Mouse (Mus musculus): ENCODE data around the gene Slc27a3. TPM values are rescaled to one million over a fixed set of nuclear protein-coding genes. Genes with fewer than 3 reads are reported as not detected.

The Slc27a3 gene
- polyA plus RNA-seq, 1 experiment from 2014 or later: 23.6 TPM

GRCm38 (mm10) chr3:90427574-90427973, 37.8 kb upstream of the Slc27a3 start:
- peaks cover 22% of the 10 kb centered on the region for H3K36me3 ChIP-seq (ENCODE audit: control insufficient read depth, insufficient read depth, low read length)
- H3K9me3 ChIP-seq (ENCODE audit: control insufficient read depth, low read length): no peaks in the 10 kb centered on the region
- no peak overlapping the region for H3K4me3 ChIP-seq (replicated peaks; ENCODE audit: low read depth, low read length)
- H3K27ac ChIP-seq (replicated peaks; ENCODE audit: low read depth, low read length): no peak overlapping the region
- H3K4me2 ChIP-seq (ENCODE audit: low read length): no peak overlapping the region
- no peak overlapping the region for H3K9ac ChIP-seq (replicated peaks; ENCODE audit: low read length)
- no peaks in the 10 kb centered on the region for H3K27me3 ChIP-seq (ENCODE audit: control insufficient read depth, insufficient read depth, low read length)
- no peak for DNase-seq
- ATAC-seq (ENCODE audit: low FRiP score, low TSS enrichment): no peak
- H3K4me1 ChIP-seq (ENCODE audit: control insufficient read depth, insufficient read depth, low read length): peaks cover 13% of the 10 kb centered on the region
- WGBS: 41% methylated on average over 1 of the region's 1 CpGs

GRCm38 (mm10) chr3:90425499-90425898, 35.8 kb upstream of the Slc27a3 start:
- DNase-seq (no peak), ATAC-seq (ENCODE audit: low FRiP score, low TSS enrichment) (no peak)
- H3K9me3 ChIP-seq (ENCODE audit: control insufficient read depth, low read length): no peaks in the 10 kb centered on the region
- no peak overlapping the region for H3K27ac ChIP-seq (replicated peaks; ENCODE audit: low read depth, low read length)
- no peaks in the 10 kb centered on the region for H3K27me3 ChIP-seq (ENCODE audit: control insufficient read depth, insufficient read depth, low read length)
- WGBS: 85% methylated on average over 2 of the region's 2 CpGs
- H3K4me1 ChIP-seq (ENCODE audit: control insufficient read depth, insufficient read depth, low read length): no peaks in the 10 kb centered on the region
- H3K4me2 ChIP-seq (ENCODE audit: low read length): no peak overlapping the region
- H3K9ac ChIP-seq (replicated peaks; ENCODE audit: low read length): no peak overlapping the region
- no peak overlapping the region for H3K4me3 ChIP-seq (replicated peaks; ENCODE audit: low read depth, low read length)
- peaks cover 41% of the 10 kb centered on the region for H3K36me3 ChIP-seq (ENCODE audit: control insufficient read depth, insufficient read depth, low read length)

- Histone ChIP-seq H3K9me3 (ENCODE audit: control insufficient read depth, low read length) (no peaks in the 10 kb centered on the region), H3K4me2 (ENCODE audit: low read length) (no peak overlapping the region), H3K36me3 (ENCODE audit: control insufficient read depth, insufficient read depth, low read length) (peaks cover 56% of the 10 kb centered on the region), H3K27ac (replicated peaks; ENCODE audit: low read depth, low read length) (no peak overlapping the region), H3K4me1 (ENCODE audit: control insufficient read depth, insufficient read depth, low read length) (no peaks in the 10 kb centered on the region), H3K9ac (replicated peaks; ENCODE audit: low read length) (no peak overlapping the region), H3K4me3 (replicated peaks; ENCODE audit: low read depth, low read length) (no peak overlapping the region), H3K27me3 (ENCODE audit: control insufficient read depth, insufficient read depth, low read length) (no peaks in the 10 kb centered on the region)
- ATAC-seq (ENCODE audit: low FRiP score, low TSS enrichment) (no peak), DNase-seq (no peak)
Measured at GRCm38 (mm10) chr3:90423549-90423948, 33.8 kb upstream of the Slc27a3 start.

DNA sequence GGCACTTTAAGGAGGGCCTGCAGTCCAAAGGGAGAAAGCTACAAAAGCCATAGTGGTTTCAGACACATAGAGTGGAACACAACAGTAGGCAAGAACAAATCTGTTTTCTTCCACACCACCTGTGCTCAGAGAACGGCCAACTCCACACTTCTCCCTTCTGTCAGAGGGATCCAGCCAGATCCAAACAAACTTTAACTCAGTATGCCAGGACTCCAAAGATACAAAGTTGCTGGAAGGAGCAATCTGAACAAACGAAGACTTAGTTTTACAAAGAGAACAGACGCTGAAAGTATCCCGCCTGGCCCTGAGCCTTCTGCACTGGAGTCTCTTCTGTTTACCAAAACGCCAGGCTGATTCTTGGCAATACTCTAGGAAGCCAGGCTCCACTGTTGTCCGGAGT, 31.0 kb upstream of the Slc27a3 start:
- Histone ChIP-seq H3K36me3 (ENCODE audit: control insufficient read depth, insufficient read depth, low read length) (peaks cover 74% of the 10 kb centered on the region), H3K4me1 (ENCODE audit: control insufficient read depth, insufficient read depth, low read length) (no peaks in the 10 kb centered on the region), H3K9ac (replicated peaks; ENCODE audit: low read length) (no peak overlapping the region), H3K4me2 (ENCODE audit: low read length) (no peak overlapping the region), H3K4me3 (replicated peaks; ENCODE audit: low read depth, low read length) (no peak overlapping the region), H3K27me3 (ENCODE audit: control insufficient read depth, insufficient read depth, low read length) (no peaks in the 10 kb centered on the region), H3K27ac (replicated peaks; ENCODE audit: low read depth, low read length) (no peak overlapping the region), H3K9me3 (ENCODE audit: control insufficient read depth, low read length) (no peaks in the 10 kb centered on the region)
- no peak for DNase-seq
- 92% methylated on average over 6 of the region's 6 CpGs for WGBS
- no peak for ATAC-seq (ENCODE audit: low FRiP score, low TSS enrichment)

DNA sequence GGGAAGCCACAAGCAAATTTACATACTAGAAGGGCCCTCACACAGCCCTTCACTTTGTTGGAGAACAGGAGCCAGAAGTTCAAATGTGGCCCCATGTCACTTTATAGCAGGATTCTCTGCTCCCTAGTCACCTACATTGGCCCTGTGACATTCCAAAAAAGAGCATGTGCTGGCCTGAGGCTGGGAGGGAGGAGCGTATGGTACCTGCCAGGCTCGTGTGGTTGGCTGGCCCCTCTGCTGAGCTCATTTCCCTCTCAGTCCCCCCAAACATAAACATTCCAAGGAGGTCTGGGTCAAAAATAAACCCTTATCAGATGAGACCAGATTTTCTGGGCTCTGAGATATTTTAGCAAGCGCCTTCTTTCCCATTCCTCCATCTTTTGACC, 23.3 kb upstream of the Slc27a3 start:
- 73% methylated on average over 3 of the region's 3 CpGs for WGBS
- no peaks in the 10 kb centered on the region for H3K27me3 ChIP-seq (ENCODE audit: control insufficient read depth, insufficient read depth, low read length)
- no peak overlapping the region for H3K9ac ChIP-seq (replicated peaks; ENCODE audit: low read length)
- ATAC-seq (ENCODE audit: low FRiP score, low TSS enrichment): no peak
- H3K4me2 ChIP-seq (ENCODE audit: low read length): no peak overlapping the region
- no peak overlapping the region for H3K27ac ChIP-seq (replicated peaks; ENCODE audit: low read depth, low read length)
- no peaks in the 10 kb centered on the region for H3K9me3 ChIP-seq (ENCODE audit: control insufficient read depth, low read length)
- no peak for DNase-seq
- H3K4me1 ChIP-seq (ENCODE audit: control insufficient read depth, insufficient read depth, low read length): no peaks in the 10 kb centered on the region
- H3K36me3 ChIP-seq (ENCODE audit: control insufficient read depth, insufficient read depth, low read length): peaks cover 91% of the 10 kb centered on the region
- no peak overlapping the region for H3K4me3 ChIP-seq (replicated peaks; ENCODE audit: low read depth, low read length)

DNA sequence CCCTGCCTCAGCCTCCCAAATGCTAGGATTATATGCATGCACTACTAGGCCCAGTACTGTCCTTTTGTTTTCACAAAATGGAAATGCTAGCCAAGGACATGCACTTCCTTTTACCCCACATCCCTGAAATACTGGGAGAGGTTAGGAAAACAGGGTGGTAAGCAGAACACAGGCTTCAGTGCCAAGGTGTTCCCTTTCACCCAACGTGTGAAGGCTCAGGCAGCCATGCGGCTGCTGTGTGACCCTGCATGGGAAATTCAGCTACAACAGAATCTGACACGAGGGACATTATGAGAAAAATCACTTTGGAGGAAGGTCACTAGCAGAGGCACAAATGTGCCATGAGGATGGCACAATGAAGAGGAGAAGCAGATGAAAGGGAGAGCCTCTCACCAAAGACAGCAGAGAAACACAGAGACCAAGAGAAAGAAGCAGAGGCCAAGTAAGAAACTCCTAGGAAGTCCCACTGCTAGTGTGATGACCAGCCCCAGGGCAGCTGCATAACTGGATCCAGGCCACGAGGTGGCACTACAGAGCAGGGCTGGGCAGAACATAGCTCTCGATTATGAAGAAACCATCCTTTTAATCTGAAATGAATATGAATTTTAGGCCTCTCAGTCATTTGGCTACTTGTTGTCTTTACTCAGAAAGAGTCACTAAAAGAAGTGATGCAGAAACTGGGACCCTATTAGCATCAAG, 22.7 kb upstream of the Slc27a3 start:
- Histone ChIP-seq H3K9me3 (ENCODE audit: control insufficient read depth, low read length) (no peaks in the 10 kb centered on the region), H3K4me1 (ENCODE audit: control insufficient read depth, insufficient read depth, low read length) (no peaks in the 10 kb centered on the region), H3K36me3 (ENCODE audit: control insufficient read depth, insufficient read depth, low read length) (peaks cover 91% of the 10 kb centered on the region), H3K27me3 (ENCODE audit: control insufficient read depth, insufficient read depth, low read length) (no peaks in the 10 kb centered on the region), H3K27ac (replicated peaks; ENCODE audit: low read depth, low read length) (no peak overlapping the region), H3K4me3 (replicated peaks; ENCODE audit: low read depth, low read length) (no peak overlapping the region), H3K4me2 (ENCODE audit: low read length) (no peak overlapping the region), H3K9ac (replicated peaks; ENCODE audit: low read length) (no peak overlapping the region)
- 53% methylated on average over 5 of the region's 5 CpGs for WGBS
- peak; percentile 82 for DNase-seq
- ATAC-seq (ENCODE audit: low FRiP score, low TSS enrichment): no peak

DNA sequence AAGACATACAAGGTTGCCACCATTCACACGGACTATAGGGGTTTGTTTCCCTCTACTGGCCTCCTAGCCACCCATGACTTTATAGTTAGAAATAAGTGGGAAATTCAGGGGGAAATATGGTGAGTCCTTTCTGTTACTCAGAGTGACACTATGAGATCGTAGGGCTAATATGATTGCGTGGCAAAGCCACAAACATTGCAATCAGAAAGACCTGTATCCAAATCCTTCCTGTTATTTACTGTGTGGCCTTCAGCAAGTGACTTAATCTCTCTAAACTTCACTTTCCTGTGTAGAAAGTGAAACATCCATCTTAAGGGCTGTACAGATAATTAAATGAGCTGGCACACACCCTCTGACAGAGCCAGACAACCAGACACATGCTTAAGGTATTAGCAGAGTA, 19.0 kb upstream of the Slc27a3 start:
- H3K9me3 ChIP-seq (ENCODE audit: control insufficient read depth, low read length): no peaks in the 10 kb centered on the region
- H3K27ac ChIP-seq (replicated peaks; ENCODE audit: low read depth, low read length): no peak overlapping the region
- WGBS: 92% methylated on average over 3 of the region's 3 CpGs
- H3K4me1 ChIP-seq (ENCODE audit: control insufficient read depth, insufficient read depth, low read length): no peaks in the 10 kb centered on the region
- DNase-seq (no peak), ATAC-seq (ENCODE audit: low FRiP score, low TSS enrichment) (no peak)
- no peak overlapping the region for H3K4me3 ChIP-seq (replicated peaks; ENCODE audit: low read depth, low read length)
- no peaks in the 10 kb centered on the region for H3K27me3 ChIP-seq (ENCODE audit: control insufficient read depth, insufficient read depth, low read length)
- peaks cover 94% of the 10 kb centered on the region for H3K36me3 ChIP-seq (ENCODE audit: control insufficient read depth, insufficient read depth, low read length)
- H3K4me2 ChIP-seq (ENCODE audit: low read length): no peak overlapping the region
- H3K9ac ChIP-seq (replicated peaks; ENCODE audit: low read length): no peak overlapping the region

GRCm38 (mm10) chr3:90406414-90406813, 16.7 kb upstream of the Slc27a3 start:
- no peak for ATAC-seq (ENCODE audit: low FRiP score, low TSS enrichment)
- WGBS: 95% methylated on average over 5 of the region's 5 CpGs
- no peaks in the 10 kb centered on the region for H3K4me1 ChIP-seq (ENCODE audit: control insufficient read depth, insufficient read depth, low read length)

GRCm38 (mm10) chr3:90404609-90405008, 14.9 kb upstream of the Slc27a3 start:
- 95% methylated on average over 4 of the region's 4 CpGs for WGBS
- Histone ChIP-seq H3K4me3 (replicated peaks; ENCODE audit: low read depth, low read length) (no peak overlapping the region), H3K9me3 (ENCODE audit: control insufficient read depth, low read length) (no peaks in the 10 kb centered on the region), H3K27ac (replicated peaks; ENCODE audit: low read depth, low read length) (no peak overlapping the region), H3K4me1 (ENCODE audit: control insufficient read depth, insufficient read depth, low read length) (no peaks in the 10 kb centered on the region), H3K9ac (replicated peaks; ENCODE audit: low read length) (no peak overlapping the region), H3K4me2 (ENCODE audit: low read length) (no peak overlapping the region), H3K36me3 (ENCODE audit: control insufficient read depth, insufficient read depth, low read length) (peaks cover 100% of the 10 kb centered on the region), H3K27me3 (ENCODE audit: control insufficient read depth, insufficient read depth, low read length) (no peaks in the 10 kb centered on the region)
- DNase-seq: no peak
- no peak for ATAC-seq (ENCODE audit: low FRiP score, low TSS enrichment)

More at GRCm38 (mm10) chr3:90406414-90406813, 16.7 kb upstream of the Slc27a3 start:
- H3K27me3 ChIP-seq (ENCODE audit: control insufficient read depth, insufficient read depth, low read length): no peaks in the 10 kb centered on the region
- peaks cover 100% of the 10 kb centered on the region for H3K36me3 ChIP-seq (ENCODE audit: control insufficient read depth, insufficient read depth, low read length)
- no peaks in the 10 kb centered on the region for H3K9me3 ChIP-seq (ENCODE audit: control insufficient read depth, low read length)
- no peak overlapping the region for H3K4me3 ChIP-seq (replicated peaks; ENCODE audit: low read depth, low read length)
- no peak overlapping the region for H3K9ac ChIP-seq (replicated peaks; ENCODE audit: low read length)
- H3K27ac ChIP-seq (replicated peaks; ENCODE audit: low read depth, low read length): no peak overlapping the region
- no peak for DNase-seq
- no peak overlapping the region for H3K4me2 ChIP-seq (ENCODE audit: low read length)
